Mouse (Mus musculus): ENCODE measurements around the gene Cep41. TPM values are rescaled to one million over a fixed set of nuclear protein-coding genes. Genes with fewer than 3 reads are reported as not detected.

Gene Cep41
- polyA plus RNA-seq, 1 experiment from 2014 or later: 23.4 TPM

DNA sequence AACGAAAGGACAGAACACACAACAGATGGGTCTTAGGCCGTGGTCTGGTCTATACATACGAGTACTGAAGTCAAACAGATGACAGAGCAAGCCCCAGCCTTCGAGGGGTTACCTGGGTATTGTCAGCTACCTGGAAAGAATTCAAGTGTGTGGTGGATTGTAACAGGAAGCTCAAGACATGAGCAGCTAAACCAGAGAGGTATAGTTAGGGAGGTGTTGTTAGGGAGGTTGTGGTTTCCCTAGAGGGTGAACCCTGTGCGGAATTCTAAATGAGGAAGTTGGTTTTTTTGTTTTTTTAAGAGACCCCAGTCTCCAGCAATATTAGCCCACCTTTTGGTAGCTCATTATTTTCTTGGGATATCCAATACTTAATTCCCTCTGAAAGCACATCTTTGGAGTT, 87.9 kb downstream of the Cep41 start:
- 75% methylated on average over 5 of the region's 5 CpGs for WGBS
- Histone ChIP-seq H3K36me3 (no peaks in the 10 kb centered on the region), H3K9ac (no peak overlapping the region), H3K27me3 (no peaks in the 10 kb centered on the region), H3K4me3 (no peak overlapping the region), H3K4me1 (peaks cover 14% of the 10 kb centered on the region), H3K27ac (peak overlapping the region; percentile 23; the same call in 1 of the 2 replicates), H3K4me2 (no peak overlapping the region), H3K9me3 (no peaks in the 10 kb centered on the region)
- no peak for ATAC-seq (ENCODE audit: insufficient number of reproducible peaks, insufficient read depth, low FRiP score, low TSS enrichment, low read depth)

- no peaks in the 10 kb centered on the region for H3K36me3 ChIP-seq
- H3K4me1 ChIP-seq: peaks cover 14% of the 10 kb centered on the region
- H3K27ac ChIP-seq: peak overlapping the region; percentile 23; the same call in 1 of the 2 replicates
- no peaks in the 10 kb centered on the region for H3K9me3 ChIP-seq
- H3K4me3 ChIP-seq: no peak overlapping the region
- 90% methylated on average over 4 of the region's 4 CpGs for WGBS
- no peak overlapping the region for H3K9ac ChIP-seq
- no peak for ATAC-seq (ENCODE audit: insufficient number of reproducible peaks, insufficient read depth, low FRiP score, low TSS enrichment, low read depth)
- no peak overlapping the region for H3K4me2 ChIP-seq
- H3K27me3 ChIP-seq: no peaks in the 10 kb centered on the region
These were observed 88.4 kb downstream of the Cep41 start for GRCm38 (mm10) chr6:30605111-30605510.

GRCm38 (mm10) chr6:30604342-30604867, 89.1 kb downstream of the Cep41 start:
- Histone ChIP-seq H3K4me2 (no peak overlapping the region), H3K4me3 (no peak overlapping the region), H3K36me3 (no peaks in the 10 kb centered on the region), H3K9me3 (no peaks in the 10 kb centered on the region), H3K4me1 (peaks cover 14% of the 10 kb centered on the region), H3K9ac (no peak overlapping the region), H3K27me3 (no peaks in the 10 kb centered on the region), H3K27ac (no peak overlapping the region)
- 45% methylated on average over 7 of the region's 7 CpGs for WGBS
- no peak for ATAC-seq (ENCODE audit: insufficient number of reproducible peaks, insufficient read depth, low FRiP score, low TSS enrichment, low read depth)

MicroRNA genes within 50 kb of the gene (microRNA counts, 519-probe panel; counts per million panel counts)
- microRNA mmu-miR-335-3p (3,389 counts per million, percentile 78 among the panel's probes with 10 or more counts), microRNA mmu-miR-335-5p (5,294 counts per million, percentile 97 among the panel's probes with 10 or more counts)

Small RNA genes lying within 50 kb of the gene (microRNA-seq; reads per million reads assigned to microRNA genes)
- 48,254 reads per million, percentile 99 among the genes with 10 or more reads in this experiment for gene Mir335

Other genes with a start within 250 kb of the Cep41 start
- gene Tmem209, start 184.0 kb downstream of the Cep41 start, polyA plus RNA-seq (2015; fragmentation: Nextera tagmentation; extraction: Ambion mirVana): 30.4 and 35.4 TPM in 2 replicates
- 0.23 TPM in 1 of 2 replicates, not detected in the other for gene Ssmem1, start 183.9 kb downstream of the Cep41 start, polyA plus RNA-seq (2015; fragmentation: Nextera tagmentation; extraction: Ambion mirVana)
- 6.3 and 6.4 TPM in 2 replicates for gene Cpa2, start 152.2 kb downstream of the Cep41 start, polyA plus RNA-seq (2015; fragmentation: Nextera tagmentation; extraction: Ambion mirVana)
- 0.83 and 1.4 TPM in 2 replicates for gene Cpa4, start 125.4 kb downstream of the Cep41 start, polyA plus RNA-seq (2015; fragmentation: Nextera tagmentation; extraction: Ambion mirVana)
- 0.12 and 0.28 TPM in 2 replicates for gene Cpa5, start 82.7 kb downstream of the Cep41 start, polyA plus RNA-seq (2015; fragmentation: Nextera tagmentation; extraction: Ambion mirVana)
- gene Cpa1, start 54.5 kb downstream of the Cep41 start, polyA plus RNA-seq (2015; fragmentation: Nextera tagmentation; extraction: Ambion mirVana): 0.34 and 0.87 TPM in 2 replicates
- 874 and 912 TPM in 2 replicates for gene Mest, start 29.8 kb upstream of the Cep41 start, polyA plus RNA-seq (2015; fragmentation: Nextera tagmentation; extraction: Ambion mirVana)
- 21.5 and 28.0 TPM in 2 replicates for gene Copg2, start 203.0 kb upstream of the Cep41 start, polyA plus RNA-seq (2015; fragmentation: Nextera tagmentation; extraction: Ambion mirVana)
- 0.45 TPM in 1 of 2 replicates, not detected in the other for gene Tsga13, start 221.8 kb upstream of the Cep41 start, polyA plus RNA-seq (2015; fragmentation: Nextera tagmentation; extraction: Ambion mirVana)